Mouse (Mus musculus): ENCODE results near the gene Ppp1r3a. TPM values are rescaled to one million over a fixed set of nuclear protein-coding genes. Genes with fewer than 3 reads are reported as not detected.
"Not testable (repeated sequence)": the region's sequence is repeated elsewhere in the genome, so short reads cannot be mapped to it uniquely, and the experiment has no call there.

The Ppp1r3a gene
- total RNA-seq (2017), result not detected in 2 replicates

- no peak for ATAC-seq (replicated peaks in 1 of 2; ENCODE audit: insufficient read depth in 1 of 2, low FRiP score in 2 of 2, low TSS enrichment in 1 of 2, low read depth in 1 of 2, poor library complexity in 2 of 2, severe bottlenecking in 2 of 2)
Measured at GRCm38 (mm10) chr6:14754901-14755591, at the start of gene Ppp1r3a. Gene Ppp1r3a (minus strand): TSS chr6:14755274.

GRCm38 (mm10) chr6:14787157-14787938 is 32.3 kb upstream of the Ppp1r3a start:
- ATAC-seq (replicated peaks in 1 of 2; ENCODE audit: insufficient read depth in 1 of 2, low FRiP score in 2 of 2, low TSS enrichment in 1 of 2, low read depth in 1 of 2, poor library complexity in 2 of 2, severe bottlenecking in 2 of 2), result no peak

- no peak for ATAC-seq (replicated peaks in 1 of 2; ENCODE audit: insufficient read depth in 1 of 2, low FRiP score in 2 of 2, low TSS enrichment in 1 of 2, low read depth in 1 of 2, poor library complexity in 2 of 2, severe bottlenecking in 2 of 2)
Measured at GRCm38 (mm10) chr6:14777920-14778319, 22.8 kb upstream of the Ppp1r3a start.

- no peak for ATAC-seq (replicated peaks in 1 of 2; ENCODE audit: insufficient read depth in 1 of 2, low FRiP score in 2 of 2, low TSS enrichment in 1 of 2, low read depth in 1 of 2, poor library complexity in 2 of 2, severe bottlenecking in 2 of 2)
Measured at GRCm38 (mm10) chr6:14771717-14772116, 16.6 kb upstream of the Ppp1r3a start.

GRCm38 (mm10) chr6:14757486-14757885 is 2.4 kb upstream of the Ppp1r3a start:
- ATAC-seq (replicated peaks in 1 of 2; ENCODE audit: insufficient read depth in 1 of 2, low FRiP score in 2 of 2, low TSS enrichment in 1 of 2, low read depth in 1 of 2, poor library complexity in 2 of 2, severe bottlenecking in 2 of 2), result no peak

GRCm38 (mm10) chr6:14753512-14753911 is 1.6 kb downstream of the Ppp1r3a start:
- ATAC-seq (replicated peaks in 1 of 2; ENCODE audit: insufficient read depth in 1 of 2, low FRiP score in 2 of 2, low TSS enrichment in 1 of 2, low read depth in 1 of 2, poor library complexity in 2 of 2, severe bottlenecking in 2 of 2), result no peak

GRCm38 (mm10) chr6:14752211-14752610 is 2.9 kb downstream of the Ppp1r3a start:
- no peak for ATAC-seq (replicated peaks in 1 of 2; ENCODE audit: insufficient read depth in 1 of 2, low FRiP score in 2 of 2, low TSS enrichment in 1 of 2, low read depth in 1 of 2, poor library complexity in 2 of 2, severe bottlenecking in 2 of 2)

GRCm38 (mm10) chr6:14747000-14747399 is 8.1 kb downstream of the Ppp1r3a start:
- ATAC-seq (replicated peaks in 1 of 2; ENCODE audit: insufficient read depth in 1 of 2, low FRiP score in 2 of 2, low TSS enrichment in 1 of 2, low read depth in 1 of 2, poor library complexity in 2 of 2, severe bottlenecking in 2 of 2), result no peak

GRCm38 (mm10) chr6:14736017-14736416 is 19.1 kb downstream of the Ppp1r3a start:
- ATAC-seq (replicated peaks in 1 of 2; ENCODE audit: insufficient read depth in 1 of 2, low FRiP score in 2 of 2, low TSS enrichment in 1 of 2, low read depth in 1 of 2, poor library complexity in 2 of 2, severe bottlenecking in 2 of 2), result no peak

GRCm38 (mm10) chr6:14731011-14731410 is 24.1 kb downstream of the Ppp1r3a start:
- ATAC-seq (replicated peaks in 1 of 2; ENCODE audit: insufficient read depth in 1 of 2, low FRiP score in 2 of 2, low TSS enrichment in 1 of 2, low read depth in 1 of 2, poor library complexity in 2 of 2, severe bottlenecking in 2 of 2), result no peak

GRCm38 (mm10) chr6:14720772-14721414 is 34.2 kb downstream of the Ppp1r3a start:
- no peak for ATAC-seq (replicated peaks in 1 of 2; ENCODE audit: insufficient read depth in 1 of 2, low FRiP score in 2 of 2, low TSS enrichment in 1 of 2, low read depth in 1 of 2, poor library complexity in 2 of 2, severe bottlenecking in 2 of 2)

- ATAC-seq (replicated peaks in 1 of 2; ENCODE audit: insufficient read depth in 1 of 2, low FRiP score in 2 of 2, low TSS enrichment in 1 of 2, low read depth in 1 of 2, poor library complexity in 2 of 2, severe bottlenecking in 2 of 2), result no peak
Measured at GRCm38 (mm10) chr6:14720110-14720771, 34.8 kb downstream of the Ppp1r3a start.

- ATAC-seq (replicated peaks in 1 of 2; ENCODE audit: insufficient read depth in 1 of 2, low FRiP score in 2 of 2, low TSS enrichment in 1 of 2, low read depth in 1 of 2, poor library complexity in 2 of 2, severe bottlenecking in 2 of 2), result no peak
Measured at GRCm38 (mm10) chr6:14715129-14715989, 39.7 kb downstream of the Ppp1r3a start.

- no peak for ATAC-seq (replicated peaks in 1 of 2; ENCODE audit: insufficient read depth in 1 of 2, low FRiP score in 2 of 2, low TSS enrichment in 1 of 2, low read depth in 1 of 2, poor library complexity in 2 of 2, severe bottlenecking in 2 of 2)
Measured at GRCm38 (mm10) chr6:14712146-14712545, 42.9 kb downstream of the Ppp1r3a start.

GRCm38 (mm10) chr6:14700030-14700429 is 55.0 kb downstream of the Ppp1r3a start:
- no peak for ATAC-seq (replicated peaks in 1 of 2; ENCODE audit: insufficient read depth in 1 of 2, low FRiP score in 2 of 2, low TSS enrichment in 1 of 2, low read depth in 1 of 2, poor library complexity in 2 of 2, severe bottlenecking in 2 of 2)

GRCm38 (mm10) chr6:14679231-14679887 is 75.7 kb downstream of the Ppp1r3a start:
- not testable (repeated sequence) for ATAC-seq (replicated peaks in 1 of 2; ENCODE audit: insufficient read depth in 1 of 2, low FRiP score in 2 of 2, low TSS enrichment in 1 of 2, low read depth in 1 of 2, poor library complexity in 2 of 2, severe bottlenecking in 2 of 2)

Data from hematopoietic stem cell, adult 5-6 weeks (primary cell).